Mouse (Mus musculus): ENCODE results near the gene Brsk2. TPM values are rescaled to one million over a fixed set of nuclear protein-coding genes. Genes with fewer than 3 reads are reported as not detected.
A peak's percentile ranks its signal among the peaks of the same experiment; 100 is the strongest.

The Brsk2 gene
- total RNA-seq, 2 experiments from 2014 or later = 0.78 to 0.96 TPM

- DNase-seq (ENCODE audit: low spot score in 2 of 2) = no peak
These were observed 6.1 kb downstream of the Brsk2 start for GRCm38 (mm10) chr7:141955565-141956173.

GRCm38 (mm10) chr7:141956174-141956566 lies 6.6 kb downstream of the Brsk2 start:
- DNase-seq (ENCODE audit: low spot score in 2 of 2) = no peak

GRCm38 (mm10) chr7:141957524-141958051 lies 8.0 kb downstream of the Brsk2 start:
- DNase-seq (ENCODE audit: low spot score in 2 of 2) = no peak

GRCm38 (mm10) chr7:141958211-141958610 lies 8.7 kb downstream of the Brsk2 start:
- DNase-seq (ENCODE audit: low spot score in 2 of 2) = no peak

GRCm38 (mm10) chr7:141959133-141959532 lies 9.6 kb downstream of the Brsk2 start:
- DNase-seq (ENCODE audit: low spot score in 2 of 2) = no peak

- no peak for DNase-seq (ENCODE audit: low spot score in 2 of 2)
These were observed 11.4 kb downstream of the Brsk2 start for GRCm38 (mm10) chr7:141960926-141961325.

GRCm38 (mm10) chr7:141961491-141961890 lies 11.9 kb downstream of the Brsk2 start:
- no peak for DNase-seq (ENCODE audit: low spot score in 2 of 2)

- DNase-seq (ENCODE audit: low spot score in 2 of 2) = no peak
These were observed 13.0 kb downstream of the Brsk2 start for GRCm38 (mm10) chr7:141962521-141962920.

GRCm38 (mm10) chr7:141966281-141966680 lies 16.7 kb downstream of the Brsk2 start:
- DNase-seq (ENCODE audit: low spot score in 2 of 2) = no peak

GRCm38 (mm10) chr7:141972831-141973619 lies 23.5 kb downstream of the Brsk2 start:
- DNase-seq (ENCODE audit: low spot score in 2 of 2) = no peak

- no peak for DNase-seq (ENCODE audit: low spot score in 2 of 2)
These were observed 28.5 kb downstream of the Brsk2 start for GRCm38 (mm10) chr7:141978003-141978402.

- DNase-seq (ENCODE audit: low spot score in 2 of 2) = no peak
These were observed 29.7 kb downstream of the Brsk2 start for GRCm38 (mm10) chr7:141979247-141979646.

GRCm38 (mm10) chr7:141981237-141981636 lies 31.7 kb downstream of the Brsk2 start:
- DNase-seq (ENCODE audit: low spot score in 2 of 2) = no peak

GRCm38 (mm10) chr7:141988314-141988806 lies 38.8 kb downstream of the Brsk2 start:
- no peak for DNase-seq (ENCODE audit: low spot score in 2 of 2)

- DNase-seq (ENCODE audit: low spot score in 2 of 2) = no peak
These were observed 41.6 kb downstream of the Brsk2 start for GRCm38 (mm10) chr7:141991183-141991582.

- DNase-seq (ENCODE audit: low spot score in 2 of 2) = no peak
These were observed 44.6 kb downstream of the Brsk2 start for GRCm38 (mm10) chr7:141994121-141994520.

- no peak for DNase-seq (ENCODE audit: low spot score in 2 of 2)
These were observed 51.1 kb downstream of the Brsk2 start for GRCm38 (mm10) chr7:142000661-142001060.

GRCm38 (mm10) chr7:142001597-142002340 lies 52.2 kb downstream of the Brsk2 start:
- DNase-seq (ENCODE audit: low spot score in 2 of 2) = no peak

- peak in 1 of 2 experiments; percentile 46 for DNase-seq (ENCODE audit: low spot score in 2 of 2)
These were observed 67.0 kb downstream of the Brsk2 start for GRCm38 (mm10) chr7:142016562-142016961.

GRCm38 (mm10) chr7:142019699-142020098 lies 70.1 kb downstream of the Brsk2 start:
- DNase-seq (ENCODE audit: low spot score in 2 of 2) = no peak

GRCm38 (mm10) chr7:142020827-142021226 lies 71.3 kb downstream of the Brsk2 start:
- DNase-seq (ENCODE audit: low spot score in 2 of 2) = no peak

GRCm38 (mm10) chr7:142025196-142025595 lies 75.6 kb downstream of the Brsk2 start:
- no peak for DNase-seq (ENCODE audit: low spot score in 2 of 2)
